Mouse (Mus musculus) embryo, embryonic 10 days (tissue): ENCODE measurements around the gene Npc2.

Experiments used
- DNase-seq: peaks from one replicate; pipeline ENCODE4 v3.0.0-alpha.2; 2015; ENCODE audit warnings: low spot score

Npc2 gene

DNA sequence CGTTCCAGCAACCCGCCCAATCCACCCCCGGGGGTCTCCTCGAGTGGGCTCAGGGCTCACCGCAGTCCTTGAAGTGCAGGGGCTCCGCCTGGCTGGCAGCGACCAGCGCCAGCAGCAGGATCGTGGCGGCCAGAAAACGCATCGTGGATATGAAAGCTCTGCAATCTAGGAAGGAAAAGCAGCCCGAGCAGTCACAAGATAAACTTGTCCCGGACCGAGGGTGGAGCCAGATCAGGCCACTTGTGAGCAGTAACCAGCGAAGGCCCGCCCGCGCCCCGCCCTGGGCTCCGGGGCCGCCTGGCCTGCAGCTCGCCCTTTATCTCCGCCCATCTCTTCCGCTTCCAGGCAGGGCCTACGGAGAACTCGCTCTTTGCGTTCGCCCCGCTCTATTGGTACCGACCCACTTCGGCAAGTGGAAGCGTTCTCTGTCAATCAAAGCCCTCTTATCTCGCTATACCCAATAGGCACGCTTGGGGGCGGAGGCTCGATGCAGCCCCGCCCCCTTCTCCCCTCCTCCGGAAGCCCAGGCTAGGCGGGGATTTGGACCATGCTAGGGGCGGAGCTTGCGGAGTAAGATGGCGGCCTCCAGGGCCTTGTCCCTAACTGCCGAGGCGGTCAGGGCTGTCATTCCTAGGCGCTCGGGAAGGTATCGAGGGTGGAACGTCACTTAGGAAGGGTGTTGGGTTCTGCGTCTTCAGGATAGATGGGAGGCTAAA lies at the start of gene Npc2, which contains the start of gene Isca2:
Npc2 (minus strand) TSS at position 427 of the 716 bp plus-strand sequence.
Isca2 (plus strand) TSS at position 526 of the 716 bp plus-strand sequence.
- peak; percentile 98 for DNase-seq

- peak; percentile 20 for DNase-seq
Observed at GRCm38 (mm10) chr12:84819236-84820168, 46.5 kb upstream of the Npc2 start.

GRCm38 (mm10) chr12:84818496-84818895 lies 45.5 kb upstream of the Npc2 start:
- DNase-seq, result no peak

DNA sequence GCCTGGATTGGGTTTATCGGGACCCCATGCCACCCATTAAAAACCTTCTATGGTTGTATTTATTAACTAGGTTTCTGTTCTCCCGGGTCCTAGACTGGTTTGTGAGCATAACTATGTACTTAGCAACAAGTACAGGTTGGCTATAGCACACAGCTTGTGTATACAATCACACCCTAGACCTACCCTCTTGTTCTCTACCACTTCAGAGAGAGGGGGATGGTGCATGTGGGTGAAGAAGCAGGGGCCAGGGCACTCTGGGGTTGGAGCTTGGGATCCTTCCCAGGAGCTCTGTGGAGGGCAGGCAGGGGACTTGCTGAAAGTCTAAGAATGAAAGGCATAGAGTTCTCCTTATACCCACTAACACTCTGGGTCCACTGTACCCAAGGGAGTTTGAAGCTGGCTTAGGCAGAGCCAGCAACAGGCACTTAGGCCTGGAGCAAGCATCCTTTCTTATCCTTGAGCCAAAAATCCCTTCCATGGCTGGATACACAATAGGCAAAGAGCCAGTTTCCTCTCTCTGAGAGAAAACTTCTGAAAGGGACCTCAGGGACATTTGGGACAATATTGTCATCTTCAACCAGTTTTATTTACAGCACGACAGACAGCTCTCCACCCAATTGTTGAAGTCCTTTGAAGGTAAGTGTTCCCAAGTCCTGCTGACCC lies 41.8 kb upstream of the Npc2 start:
- no peak for DNase-seq

DNA sequence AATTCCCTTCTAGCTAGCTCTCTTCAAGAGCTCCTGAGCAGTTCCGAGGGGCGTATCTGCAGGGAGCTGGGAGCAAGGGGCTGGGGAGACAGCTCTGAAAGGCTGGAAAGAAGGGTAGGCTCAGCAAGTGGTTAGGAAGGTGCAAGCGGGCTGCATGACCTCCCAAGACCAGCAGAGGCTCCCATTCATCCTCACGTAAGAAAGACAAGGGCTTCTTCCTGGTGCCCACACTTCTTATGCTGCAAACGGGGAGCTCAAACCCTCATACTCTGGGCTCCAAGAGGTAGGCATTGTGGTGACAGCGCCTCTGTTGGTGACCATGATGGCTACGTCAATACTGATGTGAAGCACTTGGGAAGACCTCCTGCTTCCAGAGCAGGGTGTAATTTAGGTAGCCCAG lies 40.8 kb upstream of the Npc2 start:
- peak; percentile 14 for DNase-seq

- DNase-seq, result peak; percentile 16
Observed at GRCm38 (mm10) chr12:84812004-84812403, 39.1 kb upstream of the Npc2 start.

- DNase-seq, result no peak
Observed at GRCm38 (mm10) chr12:84811510-84811909, 38.6 kb upstream of the Npc2 start.

GRCm38 (mm10) chr12:84810810-84811209 lies 37.9 kb upstream of the Npc2 start:
- DNase-seq, result no peak

DNA sequence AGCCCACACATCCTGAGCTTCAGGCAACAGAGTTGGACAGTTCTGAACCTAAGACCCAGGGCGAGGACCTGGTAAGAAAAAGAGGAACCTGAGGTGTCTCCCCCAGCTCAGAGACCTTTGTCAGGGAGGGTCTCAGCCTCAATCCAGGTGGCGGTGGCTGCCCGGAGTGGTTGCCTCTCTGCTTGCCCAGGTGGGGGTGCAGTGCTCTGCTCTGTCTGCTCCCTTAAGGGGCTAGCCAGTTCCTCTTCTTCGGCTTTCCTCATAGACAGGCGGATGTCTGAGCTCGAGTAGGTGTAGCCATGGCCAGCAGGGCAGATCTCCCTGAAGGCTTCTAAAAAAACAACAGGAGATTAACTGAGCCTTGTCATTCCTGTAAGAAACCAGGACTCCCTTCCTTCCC lies 36.1 kb upstream of the Npc2 start:
- DNase-seq, result no peak

DNA sequence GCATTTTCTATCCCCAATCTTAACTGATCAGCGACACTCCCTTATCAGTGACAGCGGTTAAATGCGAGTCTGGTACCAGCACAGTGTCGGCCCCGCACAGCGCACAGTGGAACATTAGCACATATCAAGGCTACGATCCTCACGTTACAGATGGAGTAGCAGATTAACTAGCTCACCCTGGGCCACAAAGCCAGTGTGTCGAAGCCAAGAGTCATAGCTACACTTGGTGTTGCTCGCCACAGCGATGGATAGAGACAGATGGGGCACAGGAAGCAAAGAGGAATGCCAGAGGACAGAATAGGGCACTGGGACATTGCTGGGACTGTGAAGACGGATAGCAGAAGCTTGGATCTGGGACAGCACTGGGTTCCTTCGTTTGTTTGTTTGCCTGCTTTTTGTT lies 34.4 kb upstream of the Npc2 start:
- peak; percentile 8 for DNase-seq

- DNase-seq, result no peak
Observed at GRCm38 (mm10) chr12:84806726-84807125, 33.8 kb upstream of the Npc2 start.

GRCm38 (mm10) chr12:84806010-84806409 lies 33.1 kb upstream of the Npc2 start:
- no peak for DNase-seq

DNA sequence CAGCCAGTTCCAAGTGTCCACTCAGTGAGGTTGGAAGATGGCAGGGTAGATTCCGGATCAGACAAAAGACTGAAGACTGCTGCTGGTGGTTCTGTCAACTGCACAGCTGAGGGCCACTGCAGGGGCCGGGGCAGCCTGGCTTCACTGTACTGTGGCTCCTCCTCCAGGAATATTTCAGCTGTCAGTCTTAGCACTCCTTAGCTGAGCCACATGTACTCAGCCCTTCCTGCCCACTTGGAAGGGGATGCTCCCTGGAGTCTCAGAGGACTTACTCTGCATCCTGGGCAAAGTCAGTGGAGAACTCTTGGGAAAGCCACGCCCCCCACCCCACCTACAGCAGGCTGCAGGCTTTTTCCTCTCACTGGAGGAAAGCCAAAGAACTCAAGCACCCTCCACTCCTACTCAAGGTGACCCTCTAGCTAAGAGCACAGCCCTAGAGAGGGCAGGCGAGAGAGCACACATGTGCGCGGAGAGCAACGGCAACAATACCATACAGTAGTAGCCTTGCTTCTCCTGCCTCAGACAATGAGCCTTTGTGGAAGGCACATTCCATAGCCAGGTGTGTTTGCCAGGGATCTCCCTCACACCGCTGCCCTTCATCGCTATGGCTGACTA lies 32.4 kb upstream of the Npc2 start:
- DNase-seq, result no peak

GRCm38 (mm10) chr12:84802625-84803024 lies 29.7 kb upstream of the Npc2 start:
- DNase-seq, result no peak

DNA sequence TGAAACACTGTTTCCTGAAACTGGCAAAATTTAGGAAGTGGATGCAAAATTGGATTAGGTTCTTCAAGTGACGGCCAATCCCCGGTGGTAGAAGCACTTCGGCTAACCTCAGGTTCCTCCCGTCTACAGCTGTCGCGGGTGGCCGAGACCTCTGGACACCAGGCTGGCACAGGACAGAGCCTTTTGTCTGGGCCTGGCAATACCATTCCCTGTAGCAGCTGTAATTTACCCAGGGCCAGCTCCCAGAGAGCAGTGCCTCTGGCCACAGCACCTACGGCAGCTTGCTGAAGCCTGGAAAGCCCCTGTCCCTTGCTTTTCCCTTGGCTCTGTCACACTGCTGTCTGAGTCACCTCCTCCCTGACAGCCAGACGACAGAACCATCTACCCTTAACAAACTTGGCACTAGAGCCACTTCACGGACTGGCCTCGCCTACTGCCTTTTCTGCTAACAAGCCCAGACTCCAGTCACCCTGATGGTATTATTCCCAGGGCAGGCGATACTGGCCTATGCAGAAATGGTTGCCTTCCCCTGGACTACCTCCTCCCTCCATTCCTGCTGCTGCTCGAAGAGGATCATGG lies 28.7 kb upstream of the Npc2 start:
- no peak for DNase-seq

DNA sequence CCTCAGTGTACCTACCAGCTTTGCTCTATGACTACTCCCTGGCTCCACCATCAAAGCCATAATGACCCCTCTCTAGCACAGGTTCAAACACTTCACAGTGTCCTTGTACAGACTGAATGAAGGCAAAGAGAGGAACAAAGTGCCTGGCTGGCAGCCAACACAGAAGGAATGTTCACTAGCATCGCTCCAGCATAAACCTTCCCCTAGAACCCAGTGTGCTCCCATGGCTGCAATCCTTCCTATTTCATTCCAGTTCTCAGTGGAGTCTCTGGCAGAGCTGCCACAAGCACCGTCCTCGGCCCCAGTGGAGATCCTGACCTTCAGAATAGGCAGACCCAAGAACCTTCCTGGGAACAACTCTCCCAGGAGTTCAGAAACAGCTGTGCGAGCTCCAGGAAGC lies 27.5 kb upstream of the Npc2 start:
- DNase-seq, result no peak

DNA sequence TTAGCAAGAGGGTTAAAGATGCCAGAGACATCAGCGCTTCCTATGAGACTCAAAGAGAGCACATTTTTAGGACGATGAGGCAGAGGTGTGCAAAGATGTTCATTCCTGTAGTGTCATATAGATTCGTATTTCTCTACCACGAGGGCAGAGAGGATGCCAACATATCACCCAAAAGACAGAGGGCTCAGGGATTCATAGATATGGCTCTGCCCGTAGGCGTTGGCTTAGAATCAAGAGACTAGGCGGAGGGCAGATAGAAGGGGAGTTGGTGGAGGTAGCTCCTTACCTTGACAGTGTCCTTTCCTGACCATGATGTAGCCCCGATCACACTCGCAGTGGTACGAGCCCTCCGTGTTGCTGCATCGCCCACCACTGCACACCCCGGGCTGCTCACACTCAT lies 26.1 kb upstream of the Npc2 start:
- no peak for DNase-seq

DNA sequence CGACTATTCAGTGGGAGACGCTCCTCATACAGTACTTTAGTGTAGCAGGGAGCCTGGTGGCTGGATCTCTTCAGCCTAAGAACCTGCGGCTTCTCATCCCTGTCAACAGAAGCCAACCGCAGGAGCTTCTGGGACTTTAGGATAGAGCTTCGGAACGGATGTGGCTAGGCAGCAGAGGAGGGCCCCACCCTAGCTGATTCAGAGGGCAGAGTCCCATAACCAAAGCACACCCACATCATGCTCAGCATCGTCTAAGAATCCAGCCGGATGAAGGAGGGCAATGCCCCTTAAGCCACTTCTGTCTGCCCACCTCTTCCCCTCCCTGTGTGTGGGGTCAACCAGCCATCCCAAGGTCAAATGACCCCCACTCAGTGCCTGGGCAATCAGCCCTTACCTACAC lies 21.7 kb upstream of the Npc2 start:
- DNase-seq, result no peak

DNA sequence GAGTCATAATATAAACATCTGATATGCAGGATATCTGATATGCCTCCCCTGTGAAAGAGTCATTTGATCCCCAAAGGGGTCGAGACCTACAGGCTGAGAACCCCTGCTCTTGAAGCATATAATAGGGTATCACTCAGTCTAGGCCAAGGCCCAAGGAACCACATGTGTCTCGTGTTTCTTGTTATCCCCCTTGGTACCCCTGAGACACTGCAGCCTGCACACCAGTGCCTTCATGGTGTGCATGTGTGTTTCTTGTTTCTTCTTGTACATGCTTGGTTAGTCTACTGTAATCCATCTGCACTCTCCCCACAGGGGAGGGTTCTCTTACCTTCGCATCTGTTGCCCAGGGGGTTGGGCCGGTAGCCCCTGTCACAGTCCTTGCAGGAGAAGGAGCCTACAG lies 19.7 kb upstream of the Npc2 start:
- no peak for DNase-seq

DNA sequence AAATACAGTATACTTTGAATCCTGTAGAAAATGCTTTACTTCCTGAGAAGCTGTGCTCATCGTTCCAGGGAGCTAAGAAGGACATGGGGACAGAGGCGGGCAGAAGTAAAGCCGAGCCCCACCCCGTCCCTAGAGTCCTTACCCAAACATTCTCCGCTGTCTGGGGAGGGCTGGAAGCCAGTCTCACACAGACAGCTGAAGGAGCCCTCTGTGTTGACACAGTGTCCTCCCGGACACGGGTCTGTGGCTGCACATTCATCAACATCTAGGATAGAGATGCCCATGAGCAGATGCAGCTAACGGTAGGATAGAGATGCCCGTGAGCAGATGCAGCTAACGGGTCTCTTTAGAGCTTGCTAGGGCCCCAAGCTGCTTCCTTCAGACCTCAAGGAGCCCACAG lies 17.9 kb upstream of the Npc2 start:
- no peak for DNase-seq

- no peak for DNase-seq
Observed at GRCm38 (mm10) chr12:84786091-84786490, 13.1 kb upstream of the Npc2 start.
